Mouse (Mus musculus): ENCODE measurements around the gene Snrpa1. TPM values are rescaled to one million over a fixed set of nuclear protein-coding genes. Genes with fewer than 3 reads are reported as not detected.

Snrpa1 gene
- polyA plus RNA-seq, 1 experiment = 65.6 TPM

- Histone ChIP-seq H3ac (ENCODE audit: control insufficient read depth, insufficient read length) (no peak overlapping the region), H3K27me3 (ENCODE audit: control insufficient read depth, insufficient read depth, insufficient read length) (no peaks in the 10 kb centered on the region), H3K4me2 (ENCODE audit: low read depth) (peak overlapping the region; percentile 21), H3K79me2 (ENCODE audit: control insufficient read depth, insufficient read depth) (peaks cover 9% of the 10 kb centered on the region), H3K4me3 (no peak overlapping the region), H3K36me3 (ENCODE audit: control insufficient read depth, insufficient read depth) (peaks cover 48% of the 10 kb centered on the region)
- peak in 1 of 3 experiments; percentile 32 for TF ChIP-seq MYOG (IDR thresholded peaks at IDR 0.05; ENCODE audit: control insufficient read depth in 1 of 3, insufficient read depth in 1 of 3, insufficient read length in 2 of 3, low read depth in 2 of 3)
- TF ChIP-seq MYOD1 (IDR thresholded peaks at IDR 0.05; ENCODE audit: control insufficient read depth in 1 of 3, insufficient read length in 2 of 3, low read depth in 2 of 3) = peak in 2 of 3 experiments; percentile 36 to 54
- no peak for TF ChIP-seq E2F4 (IDR thresholded peaks at IDR 0.05; ENCODE audit: insufficient read depth)
- TF ChIP-seq USF1 (IDR thresholded peaks at IDR 0.05; ENCODE audit: low read depth) = no peak
These were observed 28.8 kb downstream of the Snrpa1 start for GRCm38 (mm10) chr7:66087652-66088051.

GRCm38 (mm10) chr7:66088077-66088476 lies 29.3 kb downstream of the Snrpa1 start:
- H3ac ChIP-seq (ENCODE audit: control insufficient read depth, insufficient read length) = no peak overlapping the region
- H3K4me2 ChIP-seq (ENCODE audit: low read depth) = peak overlapping the region; percentile 21
- peaks cover 48% of the 10 kb centered on the region for H3K36me3 ChIP-seq (ENCODE audit: control insufficient read depth, insufficient read depth)
- H3K4me3 ChIP-seq = no peak overlapping the region
- no peaks in the 10 kb centered on the region for H3K27me3 ChIP-seq (ENCODE audit: control insufficient read depth, insufficient read depth, insufficient read length)
- no peak for TF ChIP-seq SRF (IDR thresholded peaks at IDR 0.05; ENCODE audit: control insufficient read depth, insufficient read length, low read depth)
- H3K79me2 ChIP-seq (ENCODE audit: control insufficient read depth, insufficient read depth) = peaks cover 9% of the 10 kb centered on the region

GRCm38 (mm10) chr7:66090676-66091190 lies 31.9 kb downstream of the Snrpa1 start:
- TF ChIP-seq E2F4 (IDR thresholded peaks at IDR 0.05; ENCODE audit: insufficient read depth) = no peak
- peaks cover 1% of the 10 kb centered on the region for H3K79me2 ChIP-seq (ENCODE audit: control insufficient read depth, insufficient read depth)
- H3K4me3 ChIP-seq = no peak overlapping the region
- peaks cover 37% of the 10 kb centered on the region for H3K36me3 ChIP-seq (ENCODE audit: control insufficient read depth, insufficient read depth)
- H3ac ChIP-seq (ENCODE audit: control insufficient read depth, insufficient read length) = no peak overlapping the region
- no peak overlapping the region for H3K4me2 ChIP-seq (ENCODE audit: low read depth)
- no peaks in the 10 kb centered on the region for H3K27me3 ChIP-seq (ENCODE audit: control insufficient read depth, insufficient read depth, insufficient read length)

- H3K4me3 ChIP-seq = no peak overlapping the region
- peaks cover 31% of the 10 kb centered on the region for H3K36me3 ChIP-seq (ENCODE audit: control insufficient read depth, insufficient read depth)
- H3K79me2 ChIP-seq (ENCODE audit: control insufficient read depth, insufficient read depth) = no peaks in the 10 kb centered on the region
- no peak overlapping the region for H3ac ChIP-seq (ENCODE audit: control insufficient read depth, insufficient read length)
- TF ChIP-seq TCF12 (IDR thresholded peaks at IDR 0.05; ENCODE audit: insufficient read depth, poor library complexity, severe bottlenecking) (no peak), POLR2AphosphoS2 (IDR thresholded peaks at IDR 0.05; ENCODE audit: insufficient read length, low read depth) (peak; percentile 44)
- no peak overlapping the region for H3K4me2 ChIP-seq (ENCODE audit: low read depth)
- H3K27me3 ChIP-seq (ENCODE audit: control insufficient read depth, insufficient read depth, insufficient read length) = no peaks in the 10 kb centered on the region
These were observed 32.8 kb downstream of the Snrpa1 start for GRCm38 (mm10) chr7:66091553-66091952.

- Histone ChIP-seq H3K4me3 (no peak overlapping the region), H3K4me2 (ENCODE audit: low read depth) (no peak overlapping the region), H3K27me3 (ENCODE audit: control insufficient read depth, insufficient read depth, insufficient read length) (no peaks in the 10 kb centered on the region), H3ac (ENCODE audit: control insufficient read depth, insufficient read length) (no peak overlapping the region), H3K79me2 (ENCODE audit: control insufficient read depth, insufficient read depth) (no peaks in the 10 kb centered on the region), H3K36me3 (ENCODE audit: control insufficient read depth, insufficient read depth) (peaks cover 20% of the 10 kb centered on the region)
- TF ChIP-seq REST (IDR thresholded peaks at IDR 0.05; ENCODE audit: insufficient read depth, insufficient read length) = no peak
- no peak for TF ChIP-seq MAX (IDR thresholded peaks at IDR 0.05; ENCODE audit: low read depth)
- TF ChIP-seq TCF3 (IDR thresholded peaks at IDR 0.05; ENCODE audit: insufficient read length, low read depth) = no peak
- no peak for TF ChIP-seq USF1 (IDR thresholded peaks at IDR 0.05; ENCODE audit: low read depth)
- no peak for TF ChIP-seq MYOD1 (IDR thresholded peaks at IDR 0.05; ENCODE audit: control insufficient read depth in 1 of 3, insufficient read length in 2 of 3, low read depth in 2 of 3)
- no peak for TF ChIP-seq SRF (IDR thresholded peaks at IDR 0.05; ENCODE audit: control insufficient read depth, insufficient read length, low read depth)
- TF ChIP-seq E2F4 (IDR thresholded peaks at IDR 0.05; ENCODE audit: insufficient read depth) = no peak
- TF ChIP-seq TCF12 (IDR thresholded peaks at IDR 0.05; ENCODE audit: insufficient read depth, poor library complexity, severe bottlenecking) = no peak
- no peak for TF ChIP-seq MYOG (IDR thresholded peaks at IDR 0.05; ENCODE audit: control insufficient read depth in 1 of 3, insufficient read depth in 1 of 3, insufficient read length in 2 of 3, low read depth in 2 of 3)
- no peak for TF ChIP-seq CEBPB (IDR thresholded peaks at IDR 0.05; ENCODE audit: insufficient read depth, poor library complexity, severe bottlenecking)
- TF ChIP-seq POLR2AphosphoS2 (IDR thresholded peaks at IDR 0.05; ENCODE audit: insufficient read length, low read depth) = no peak
- no peak for TF ChIP-seq POLR2A (IDR thresholded peaks at IDR 0.05; ENCODE audit: insufficient read length, low read depth)
These were observed 33.9 kb downstream of the Snrpa1 start for GRCm38 (mm10) chr7:66092656-66093055.

GRCm38 (mm10) chr7:66094141-66094540 lies 35.3 kb downstream of the Snrpa1 start:
- peaks cover 7% of the 10 kb centered on the region for H3K36me3 ChIP-seq (ENCODE audit: control insufficient read depth, insufficient read depth)
- no peaks in the 10 kb centered on the region for H3K27me3 ChIP-seq (ENCODE audit: control insufficient read depth, insufficient read depth, insufficient read length)
- H3K4me3 ChIP-seq = no peak overlapping the region
- no peaks in the 10 kb centered on the region for H3K79me2 ChIP-seq (ENCODE audit: control insufficient read depth, insufficient read depth)
- no peak for TF ChIP-seq POLR2A (IDR thresholded peaks at IDR 0.05; ENCODE audit: insufficient read length, low read depth)
- no peak for TF ChIP-seq SRF (IDR thresholded peaks at IDR 0.05; ENCODE audit: control insufficient read depth, insufficient read length, low read depth)
- TF ChIP-seq REST (IDR thresholded peaks at IDR 0.05; ENCODE audit: insufficient read depth, insufficient read length) = no peak
- TF ChIP-seq MYOG (IDR thresholded peaks at IDR 0.05; ENCODE audit: control insufficient read depth in 1 of 3, insufficient read depth in 1 of 3, insufficient read length in 2 of 3, low read depth in 2 of 3) = no peak
- TF ChIP-seq E2F4 (IDR thresholded peaks at IDR 0.05; ENCODE audit: insufficient read depth) = no peak
- no peak for TF ChIP-seq MYOD1 (IDR thresholded peaks at IDR 0.05; ENCODE audit: control insufficient read depth in 1 of 3, insufficient read length in 2 of 3, low read depth in 2 of 3)
- no peak for TF ChIP-seq USF1 (IDR thresholded peaks at IDR 0.05; ENCODE audit: low read depth)
- TF ChIP-seq POLR2AphosphoS2 (IDR thresholded peaks at IDR 0.05; ENCODE audit: insufficient read length, low read depth) = no peak
- no peak for TF ChIP-seq TCF12 (IDR thresholded peaks at IDR 0.05; ENCODE audit: insufficient read depth, poor library complexity, severe bottlenecking)
- no peak for TF ChIP-seq CEBPB (IDR thresholded peaks at IDR 0.05; ENCODE audit: insufficient read depth, poor library complexity, severe bottlenecking)
- no peak for TF ChIP-seq MAX (IDR thresholded peaks at IDR 0.05; ENCODE audit: low read depth)
- no peak for TF ChIP-seq TCF3 (IDR thresholded peaks at IDR 0.05; ENCODE audit: insufficient read length, low read depth)
- no peak overlapping the region for H3ac ChIP-seq (ENCODE audit: control insufficient read depth, insufficient read length)
- H3K4me2 ChIP-seq (ENCODE audit: low read depth) = no peak overlapping the region

Data from myocyte (in vitro differentiated cells).